Mouse (Mus musculus): ENCODE measurements around the gene Wdr91.

Gene Wdr91

GRCm38 (mm10) chr6:34879101-34879740, 31.5 kb downstream of the Wdr91 start:
- in situ Hi-C loops (cut with MboI, MseI): no loop called here

- in situ Hi-C loops (cut with MboI, MseI): no loop called here
Observed at GRCm38 (mm10) chr6:34877509-34878321, 33.0 kb downstream of the Wdr91 start, which contains the start of gene Cyren. Cyren (minus strand) TSS chr6:34878060.

GRCm38 (mm10) chr6:34876835-34877156, 33.9 kb downstream of the Wdr91 start:
- in situ Hi-C loops (cut with MboI, MseI): no loop called here

- in situ Hi-C loops (cut with MboI, MseI): no loop called here
Observed at GRCm38 (mm10) chr6:34875966-34876834, 34.5 kb downstream of the Wdr91 start.

- in situ Hi-C loops (cut with MboI, MseI): no loop called here
Observed at GRCm38 (mm10) chr6:34875268-34875761, 35.4 kb downstream of the Wdr91 start.

- in situ Hi-C loops (cut with MboI, MseI): no loop called here
Observed at GRCm38 (mm10) chr6:34874101-34874921, 36.4 kb downstream of the Wdr91 start.

- in situ Hi-C loops (cut with MboI, MseI): no loop called here
Observed at GRCm38 (mm10) chr6:34872871-34873270, 37.8 kb downstream of the Wdr91 start.

- in situ Hi-C loops (cut with MboI, MseI): no loop called here
Observed at GRCm38 (mm10) chr6:34871929-34872328, 38.7 kb downstream of the Wdr91 start.

- in situ Hi-C loops (cut with MboI, MseI): no loop called here
Observed at GRCm38 (mm10) chr6:34870724-34871123, 40.0 kb downstream of the Wdr91 start.

- in situ Hi-C loops (cut with MboI, MseI): no loop called here
Observed at GRCm38 (mm10) chr6:34870136-34870535, 40.5 kb downstream of the Wdr91 start.

- in situ Hi-C loops (cut with MboI, MseI): no loop called here
Observed at GRCm38 (mm10) chr6:34869225-34869915, 41.3 kb downstream of the Wdr91 start.

GRCm38 (mm10) chr6:34868507-34869217, 42.0 kb downstream of the Wdr91 start:
- in situ Hi-C loops (cut with MboI, MseI): no loop called here

- in situ Hi-C loops (cut with MboI, MseI): no loop called here
Observed at GRCm38 (mm10) chr6:34867995-34868350, 42.7 kb downstream of the Wdr91 start.

- in situ Hi-C loops (cut with MboI, MseI): no loop called here
Observed at GRCm38 (mm10) chr6:34867301-34867994, 43.2 kb downstream of the Wdr91 start.

- in situ Hi-C loops (cut with MboI, MseI): no loop called here
Observed at GRCm38 (mm10) chr6:34866786-34867185, 43.9 kb downstream of the Wdr91 start.

- in situ Hi-C loops (cut with MboI, MseI): no loop called here
Observed at GRCm38 (mm10) chr6:34865711-34866593, 44.7 kb downstream of the Wdr91 start.

GRCm38 (mm10) chr6:34865213-34865612, 45.5 kb downstream of the Wdr91 start:
- in situ Hi-C loops (cut with MboI, MseI): no loop called here

- in situ Hi-C loops (cut with MboI, MseI): no loop called here
Observed at GRCm38 (mm10) chr6:34863786-34864514, 46.7 kb downstream of the Wdr91 start.
